20 mouse cellular contexts compared by ENCODE assay signal in genomic region chr7:139392106-139392505, GRCm38 (mm10). TPM values are rescaled to one million over a fixed set of nuclear protein-coding genes. Genes with fewer than 3 reads are reported as not detected.
DNase-seq lines count a peak whose midpoint lies in the region; ATAC-seq lines count a peak whose summit lies in the region.
"Had no signal": no experiment of that assay in that cellular context is flagged by ENCODE, and none has a peak within 500 bp of the region (broad histone marks: within the 10 kb centered on the region; RNA-seq: fewer than 3 reads in every experiment).

No protein-coding gene starts in this region.

- H3K9me3 ChIP-seq in heart, embryonic 14.5 days (ENCODE audit: control insufficient read depth, low read length) = no peaks in the 10 kb centered on the region
- no peaks in the 10 kb centered on the region for H3K9me3 ChIP-seq in midbrain, embryonic 16.5 days (replicated peaks; ENCODE audit: control insufficient read depth, low read length, poor library complexity, severe bottlenecking)
- H3K9me3 ChIP-seq in midbrain, embryonic 15.5 days = no peaks in the 10 kb centered on the region
- H3K9me3 ChIP-seq: hindbrain, embryonic 13.5 days had no signal

- DNase-seq in cerebellum, postnatal 25 days = peak; percentile 33 to 51
- DNase-seq in heart, postnatal 25 days (ENCODE audit: low spot score) = no peak
- DNase-seq in right cerebral cortex, postnatal 4 days = no peak
- no peak for DNase-seq in kidney, postnatal 10 days
- DNase-seq: B cell, adult 2 months; forebrain, postnatal 0 days; gastrocnemius, postnatal 14 days; kidney, adult 8-10 months; layer of hippocampus, postnatal 36 days; left cerebral cortex, postnatal 4 days; lung, postnatal 36 days; right cerebral cortex, postnatal 14 days; thymus, adult 18-20 months had no signal

- 58% methylated on average over 2 of the region's 2 CpGs for WGBS in heart, embryonic 14.5 days
- 72% methylated on average over 2 of the region's 2 CpGs for WGBS in midbrain, embryonic 16.5 days
- 71% methylated on average over 2 of the region's 2 CpGs for WGBS in midbrain, embryonic 15.5 days

- peak overlapping the region; percentile 83 for H3K4me2 ChIP-seq in heart, embryonic 14.5 days (ENCODE audit: low read length)
- no peak overlapping the region for H3K4me2 ChIP-seq in midbrain, embryonic 16.5 days (ENCODE audit: low read length)
- no peak overlapping the region for H3K4me2 ChIP-seq in midbrain, embryonic 15.5 days
- H3K4me2 ChIP-seq: hindbrain, embryonic 13.5 days; liver, embryonic 11.5 days had no signal

- intact Hi-C loops in heart, postnatal 25 days (cut with DNase I) = loop anchor here (5.0 kb wide), 1 partner anchor 40 kb away; no protein-coding TSS in a partner anchor

- H3K36me3 ChIP-seq in heart, embryonic 14.5 days (ENCODE audit: control insufficient read depth, insufficient read depth, low read length) = no peaks in the 10 kb centered on the region
- H3K36me3 ChIP-seq in midbrain, embryonic 16.5 days (ENCODE audit: control insufficient read depth, insufficient read depth, low read length) = no peaks in the 10 kb centered on the region
- no peaks in the 10 kb centered on the region for H3K36me3 ChIP-seq in midbrain, embryonic 15.5 days (replicated peaks)
- H3K36me3 ChIP-seq: hindbrain, embryonic 13.5 days had no signal

- no peak for ATAC-seq in cerebellum, adult (ENCODE audit: insufficient number of reproducible peaks, low FRiP score, low TSS enrichment)
- no peak for ATAC-seq in heart, embryonic 14.5 days (ENCODE audit: insufficient number of reproducible peaks, insufficient read depth, low FRiP score, low read depth)
- ATAC-seq in midbrain, embryonic 16.5 days = no peak
- no peak for ATAC-seq in midbrain, embryonic 15.5 days (replicated peaks)
- ATAC-seq: forebrain, postnatal 0 days; Patski had no signal

- no peaks in the 10 kb centered on the region for H3K27me3 ChIP-seq in heart, embryonic 14.5 days (ENCODE audit: control insufficient read depth, insufficient read depth, low read length)
- no peaks in the 10 kb centered on the region for H3K27me3 ChIP-seq in midbrain, embryonic 16.5 days (ENCODE audit: control insufficient read depth, insufficient read depth, low read depth, low read length)
- no peaks in the 10 kb centered on the region for H3K27me3 ChIP-seq in midbrain, embryonic 15.5 days (replicated peaks)
- H3K27me3 ChIP-seq: hindbrain, embryonic 13.5 days; Patski had no signal

- H3K27ac ChIP-seq in heart, embryonic 14.5 days (replicated peaks in 1 of 2; ENCODE audit: control insufficient read depth in 1 of 2, insufficient read depth in 1 of 2, low read depth in 2 of 2, low read length in 2 of 2) = peak overlapping the region; percentile 15 to 58; a peak in 3 of 4 replicates
- no peak overlapping the region for H3K27ac ChIP-seq in midbrain, embryonic 16.5 days (ENCODE audit: low read length)
- H3K27ac ChIP-seq in midbrain, embryonic 15.5 days = no peak overlapping the region
- H3K27ac ChIP-seq: hindbrain, embryonic 13.5 days had no signal

- H3K9ac ChIP-seq in heart, embryonic 14.5 days (ENCODE audit: low read length) = peak overlapping the region; percentile 99
- H3K9ac ChIP-seq in midbrain, embryonic 16.5 days (ENCODE audit: low read depth, low read length) = 0 out of 2 replicates have a peak overlapping the region, but pooled peaks have one; percentile 25
- H3K9ac ChIP-seq in midbrain, embryonic 15.5 days = no peak overlapping the region
- H3K9ac ChIP-seq: forebrain, postnatal 0 days; hindbrain, embryonic 13.5 days had no signal

- H3K4me1 ChIP-seq in heart, embryonic 14.5 days (ENCODE audit: control insufficient read depth in 2 of 2, insufficient read depth in 2 of 2, low read length in 2 of 2) = peaks cover 25 to 60% of the 10 kb centered on the region in 2 experiments
- peaks cover 28% of the 10 kb centered on the region for H3K4me1 ChIP-seq in midbrain, embryonic 16.5 days (ENCODE audit: control insufficient read depth, insufficient read depth, low read length)
- peaks cover 29% of the 10 kb centered on the region for H3K4me1 ChIP-seq in midbrain, embryonic 15.5 days

- no peak overlapping the region for H3K4me3 ChIP-seq in heart, embryonic 14.5 days (ENCODE audit: control insufficient read depth in 1 of 2, insufficient read depth in 1 of 2, low read depth in 1 of 2, low read length in 2 of 2)
- no peak overlapping the region for H3K4me3 ChIP-seq in midbrain, embryonic 16.5 days (ENCODE audit: low read depth, low read length)
- H3K4me3 ChIP-seq in midbrain, embryonic 15.5 days = no peak overlapping the region
- H3K4me3 ChIP-seq: hindbrain, embryonic 13.5 days had no signal

RNA-seq across cellular contexts. Expression of gene Inpp5a, which starts 3.2 kb away (rescaled TPM):
- polyA plus RNA-seq in heart, embryonic 14.5 days (2014; fragmentation: Nextera tagmentation; extraction: Ambion mirVana) = 89.9 and 93.9 TPM in 2 replicates
- 100 to 1,000 TPM; 292 to 306 TPM for total RNA-seq in heart, postnatal 25 days (2021)
- polyA plus RNA-seq in midbrain, embryonic 16.5 days (2015; fragmentation: Nextera tagmentation; extraction: Ambion mirVana) = 15.3 and 15.4 TPM in 2 replicates
- polyA plus RNA-seq in midbrain, embryonic 15.5 days (2015; fragmentation: Nextera tagmentation; extraction: Ambion mirVana) = 17.7 and 19.2 TPM in 2 replicates

Comparison
In these comparisons a context has a peak if more than half of its experiments do, and no peak if none do; other contexts are left out.
1. DNase-seq: peak in cerebellum, postnatal 25 days (2 of 2); none in heart, postnatal 25 days (single experiment), right cerebral cortex, postnatal 4 days (single experiment) and kidney, postnatal 10 days (single experiment).
2. H3K27ac ChIP-seq: peak in heart, embryonic 14.5 days (2 of 2); none in midbrain, embryonic 16.5 days (single experiment) and midbrain, embryonic 15.5 days (single experiment).